Mouse (Mus musculus): ENCODE measurements around the gene Tm9sf4.

DNA sequence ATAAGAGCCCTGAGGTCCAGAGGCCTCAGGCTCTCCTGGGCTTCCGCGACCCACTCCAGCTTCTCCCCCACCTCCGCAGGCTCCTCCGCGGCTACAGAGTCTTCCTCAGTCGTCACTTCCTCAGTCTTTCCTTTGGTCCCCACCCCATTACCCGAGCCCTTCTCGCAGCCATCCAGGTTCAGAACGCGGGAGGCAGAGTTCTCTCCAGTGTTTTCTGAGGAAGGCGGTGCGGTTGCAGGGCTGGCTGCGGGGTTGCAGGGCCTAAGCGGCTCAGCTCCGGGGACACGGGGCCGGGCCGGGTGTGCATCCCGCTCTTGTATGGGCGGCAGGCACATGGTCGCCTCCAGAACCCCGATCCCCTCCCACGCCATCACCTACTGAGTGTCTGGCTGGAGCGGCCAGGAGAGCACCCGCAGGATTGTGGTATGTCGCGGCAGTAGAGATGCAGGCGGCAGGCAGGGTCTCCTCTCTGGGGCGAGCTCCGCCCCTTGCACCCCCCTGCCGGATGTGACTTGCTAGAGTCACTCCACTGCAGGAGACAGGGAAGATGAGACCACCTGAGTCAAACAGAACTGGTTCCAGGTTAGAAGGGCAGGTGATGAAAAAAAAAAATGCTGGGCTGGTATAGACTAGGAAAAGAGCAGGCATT, 64.0 kb downstream of the Tm9sf4 start, which contains the start of gene Tspyl3:
- TF ChIP-seq CTCF (IDR thresholded peaks at IDR 0.05; ENCODE audit: control insufficient read depth, insufficient read depth, low read length), result no peak
- no peak; the same call in 1 of the 2 replicates for TF ChIP-seq POLR2A (IDR thresholded peaks at IDR 0.05; ENCODE audit: borderline replicate concordance, control insufficient read depth, low read depth, low read length)
